Mouse (Mus musculus) stomach, postnatal 0 days (tissue): ENCODE data around the gene Il9r.

Experiments
- CTCF ChIP-seq: IDR thresholded peaks from 2 replicates; pipeline ENCODE4 v1.5.1; 2016; ENCODE audit warnings: antibody characterized with exemption, low read depth, mild to moderate bottlenecking, moderate library complexity
- EP300 ChIP-seq: optimal IDR thresholded peaks from 2 replicates; pipeline ENCODE3; 2016; ENCODE audit warnings: antibody characterized with exemption

DNA sequence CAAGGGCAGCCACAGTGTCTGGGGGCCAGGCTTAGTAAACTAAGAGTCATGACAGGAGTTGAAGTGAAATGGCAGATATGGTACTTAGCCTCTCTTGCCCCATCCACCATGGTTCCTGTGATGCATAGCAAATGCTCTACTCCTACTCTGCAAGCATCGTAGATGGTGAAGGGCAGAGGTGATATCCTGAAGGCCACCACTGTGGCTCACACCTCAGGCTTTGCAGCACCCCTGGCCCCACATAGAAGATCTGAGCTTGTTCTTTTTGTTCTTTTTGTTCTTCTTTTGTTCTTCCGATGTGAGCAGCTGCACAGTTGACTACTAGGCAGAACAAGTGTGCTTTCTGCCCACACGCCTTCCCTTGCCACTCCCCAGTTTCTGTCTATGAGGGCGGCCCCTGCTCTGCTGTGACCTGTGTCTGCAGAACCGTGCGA lies 60.5 kb downstream of the Il9r start:
- TF ChIP-seq EP300 (no peak), CTCF (no peak)
